Mouse (Mus musculus): ENCODE results near the gene Lingo1.

DNA sequence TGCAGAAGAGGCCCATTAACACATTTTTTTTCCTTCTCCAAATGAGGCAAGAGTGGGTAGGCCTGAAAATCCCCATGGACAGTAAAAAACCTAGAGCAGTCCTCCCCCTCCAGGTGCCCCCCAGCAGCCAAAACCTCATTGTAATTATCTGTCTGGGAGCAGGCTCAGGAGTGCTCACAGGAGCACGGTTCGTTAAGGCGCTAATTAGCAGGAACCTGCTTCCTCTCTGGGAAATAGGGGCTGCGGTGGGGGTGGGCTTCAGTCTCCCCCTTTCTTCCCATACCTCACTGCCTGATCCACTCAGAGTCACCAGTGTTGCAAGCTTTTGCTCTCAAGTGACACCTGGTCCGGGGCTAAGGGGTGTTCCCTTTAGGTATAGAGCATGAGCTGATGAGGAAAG is 41.1 kb downstream of the Lingo1 start:
- TF ChIP-seq CEBPB (IDR thresholded peaks at IDR 0.05; ENCODE audit: low read depth), result no peak
- no peak for TF ChIP-seq CTCF (IDR thresholded peaks at IDR 0.05; ENCODE audit: control insufficient read depth, insufficient read depth, insufficient read length)
- no peak for TF ChIP-seq MAX (IDR thresholded peaks at IDR 0.05)
- TF ChIP-seq MYOD1 (IDR thresholded peaks at IDR 0.05; ENCODE audit: control insufficient read depth, insufficient read length, low read depth), result no peak
- no peak for TF ChIP-seq USF1 (IDR thresholded peaks at IDR 0.05; ENCODE audit: low read depth)

All from C2C12 (cell line).